Mouse (Mus musculus): ENCODE measurements around the gene Prex1.
A peak's percentile ranks its signal among the peaks of the same experiment; 100 is the strongest.

The Prex1 gene

DNA sequence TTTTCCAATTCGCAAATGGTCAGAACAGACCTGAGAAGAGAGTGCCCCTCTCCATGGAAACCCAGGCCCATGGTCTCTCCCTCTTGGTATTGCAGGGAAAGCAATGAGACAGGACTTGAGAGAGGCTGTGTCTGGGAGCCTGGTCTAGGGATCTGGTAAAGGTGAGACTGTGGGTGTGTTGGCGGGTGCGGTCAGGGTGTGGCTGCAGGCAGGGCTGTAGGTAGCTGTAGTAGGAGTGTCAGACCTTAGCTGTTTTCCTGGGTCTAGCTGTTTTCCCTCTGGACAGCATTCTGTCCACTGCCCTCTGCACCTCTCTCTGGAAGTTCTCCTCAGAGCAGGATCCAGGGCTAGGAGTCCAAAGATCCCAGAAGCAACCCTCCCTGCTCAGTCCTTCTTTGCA is 141.3 kb downstream of the Prex1 start:
- no peak for DNase-seq (ENCODE audit: extremely low read depth, insufficient read length, low spot score)

GRCm38 (mm10) chr2:166569182-166569581 is 144.4 kb downstream of the Prex1 start:
- DNase-seq (ENCODE audit: extremely low read depth, insufficient read length, low spot score) = no peak

DNA sequence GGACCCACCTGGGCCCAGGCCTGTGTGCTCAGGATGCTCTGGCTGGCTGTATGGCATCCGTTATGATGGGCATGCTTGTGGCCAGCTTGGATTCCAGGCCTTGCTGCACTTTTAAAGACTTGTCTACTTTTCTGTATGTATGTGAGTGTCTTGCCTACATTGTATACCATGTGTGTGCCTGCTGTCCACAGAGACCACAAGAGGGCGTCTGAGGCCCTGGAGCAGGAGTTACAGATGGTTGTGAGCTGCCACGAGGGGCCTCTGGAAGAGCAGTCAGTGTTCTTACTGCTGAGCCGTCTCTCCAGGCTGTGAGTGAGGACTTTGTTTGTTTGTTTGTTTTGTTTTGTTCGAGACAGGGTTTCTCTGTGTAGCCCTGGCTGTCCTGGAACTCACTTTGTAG is 148.1 kb downstream of the Prex1 start:
- no peak for DNase-seq (ENCODE audit: extremely low read depth, insufficient read length, low spot score)

DNA sequence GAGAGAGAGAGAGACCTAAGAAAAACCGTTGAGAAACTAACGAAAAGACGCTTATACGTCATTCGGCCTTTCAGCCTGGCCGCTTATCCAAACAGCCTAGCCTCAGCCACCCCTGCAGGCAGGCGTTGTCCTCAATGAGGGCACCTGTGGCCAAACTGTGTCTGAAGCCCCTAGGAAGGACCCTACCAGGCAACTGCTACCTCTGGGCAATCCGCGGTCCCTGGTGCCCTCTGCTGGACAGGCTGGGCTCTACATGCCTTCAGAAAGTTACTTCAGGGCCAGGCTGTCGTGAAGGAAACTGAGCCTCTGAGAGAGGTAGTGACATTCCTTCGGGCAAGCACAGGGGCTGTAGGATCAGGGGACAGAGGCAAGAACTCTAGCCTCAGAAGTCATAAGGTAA is 149.2 kb downstream of the Prex1 start:
- DNase-seq (ENCODE audit: extremely low read depth, insufficient read length, low spot score) = peak; percentile 53

GRCm38 (mm10) chr2:166563890-166564289 is 149.7 kb downstream of the Prex1 start:
- peak; percentile 53 for DNase-seq (ENCODE audit: extremely low read depth, insufficient read length, low spot score)

DNA sequence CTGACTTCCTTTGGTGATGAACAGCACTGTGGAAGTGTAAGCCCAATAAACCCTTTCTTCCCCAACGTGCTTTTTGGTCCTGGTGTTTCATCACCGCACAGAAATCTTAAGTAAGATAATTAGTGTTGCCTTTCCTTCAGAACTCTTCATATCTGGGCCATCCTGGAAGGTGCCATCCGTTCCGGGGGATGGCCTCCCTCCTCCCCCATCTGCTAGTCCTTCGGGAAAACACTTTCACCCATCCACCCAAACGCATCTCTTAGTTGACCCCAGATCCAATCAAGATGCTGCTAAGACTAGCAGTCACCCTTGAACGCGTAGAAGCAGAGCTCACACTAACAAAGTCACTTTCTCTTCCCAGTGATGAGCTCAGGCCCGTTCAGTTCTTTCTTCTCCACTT is 150.6 kb downstream of the Prex1 start:
- DNase-seq (ENCODE audit: extremely low read depth, insufficient read length, low spot score) = no peak

DNA sequence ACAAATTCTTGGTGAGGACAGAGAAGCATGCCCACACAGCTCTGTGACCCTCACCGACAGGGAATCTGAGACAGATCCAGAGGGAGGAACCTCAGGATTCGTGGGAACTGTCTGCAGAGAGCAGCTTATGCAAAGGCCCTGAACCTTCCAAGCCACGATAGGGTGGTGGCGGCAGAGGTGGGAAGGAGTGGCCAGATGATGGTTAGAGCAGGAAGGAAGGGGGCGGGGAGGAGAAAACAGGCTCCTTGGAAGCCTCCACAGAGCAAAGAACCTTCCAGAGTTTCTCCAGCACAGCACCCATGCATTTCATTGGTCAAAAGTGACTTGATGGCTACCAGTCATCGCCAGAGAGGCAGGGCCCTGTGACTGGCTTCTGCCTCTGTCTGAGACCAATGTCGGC is 151.9 kb downstream of the Prex1 start:
- DNase-seq (ENCODE audit: extremely low read depth, insufficient read length, low spot score) = no peak

DNA sequence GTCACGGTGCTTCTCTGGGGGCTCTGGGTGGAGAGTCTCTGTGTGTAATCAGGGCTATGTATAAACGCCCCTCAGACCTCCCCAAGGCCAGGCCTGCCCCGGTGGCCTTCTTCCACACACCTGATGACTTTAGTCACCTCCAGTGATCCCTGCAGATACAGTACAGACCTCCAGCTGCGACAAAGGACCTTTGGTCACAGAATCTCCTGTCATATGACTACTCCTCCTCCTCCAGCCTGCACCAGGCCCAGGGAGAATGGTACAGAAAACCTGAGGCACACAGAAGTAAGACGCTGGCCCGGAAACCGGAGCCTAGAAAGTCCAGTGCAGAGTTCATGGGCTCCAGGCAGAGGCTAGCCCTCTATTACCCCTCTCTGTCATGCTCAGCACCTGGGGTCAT is 152.8 kb downstream of the Prex1 start:
- no peak for DNase-seq (ENCODE audit: extremely low read depth, insufficient read length, low spot score)

- no peak for DNase-seq (ENCODE audit: extremely low read depth, insufficient read length, low spot score)
Observed at GRCm38 (mm10) chr2:166559531-166559930, 154.1 kb downstream of the Prex1 start.

DNA sequence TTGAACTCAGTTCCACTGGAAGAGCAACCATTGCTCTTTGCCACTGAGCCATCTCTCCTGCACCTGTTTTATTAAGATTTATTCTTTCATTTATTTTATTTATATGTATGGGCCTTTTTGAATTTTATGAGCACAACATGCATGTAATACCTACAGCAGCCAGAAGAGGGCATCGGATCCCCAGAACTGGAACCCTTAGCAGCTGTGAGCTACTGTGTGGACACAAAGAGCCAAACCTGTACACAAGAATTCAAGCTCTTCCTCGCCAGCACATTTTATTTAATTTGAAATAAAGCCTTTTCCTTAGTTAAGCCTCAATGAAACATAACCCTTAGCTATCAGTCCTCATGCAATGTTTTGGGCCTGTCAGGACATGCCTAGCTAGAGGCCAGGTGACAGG is 158.1 kb downstream of the Prex1 start:
- no peak for DNase-seq (ENCODE audit: extremely low read depth, insufficient read length, low spot score)

DNA sequence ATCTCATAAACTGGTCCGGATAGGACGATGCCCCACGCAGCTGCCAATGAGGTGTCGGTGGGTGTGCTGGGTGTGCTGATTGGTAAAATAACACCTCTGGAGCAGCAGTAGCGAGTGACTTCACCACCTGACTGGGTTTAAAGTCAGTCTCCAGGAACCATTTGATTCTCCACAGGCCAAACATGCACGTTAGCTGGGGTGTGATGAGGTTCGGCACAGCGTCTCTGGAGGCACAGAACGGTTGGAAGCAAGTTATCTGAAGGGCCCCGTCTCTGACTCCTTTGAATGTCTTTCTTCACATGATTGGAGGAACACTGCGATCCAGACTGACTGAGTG is 159.5 kb downstream of the Prex1 start:
- no peak for DNase-seq (ENCODE audit: extremely low read depth, insufficient read length, low spot score)

DNA sequence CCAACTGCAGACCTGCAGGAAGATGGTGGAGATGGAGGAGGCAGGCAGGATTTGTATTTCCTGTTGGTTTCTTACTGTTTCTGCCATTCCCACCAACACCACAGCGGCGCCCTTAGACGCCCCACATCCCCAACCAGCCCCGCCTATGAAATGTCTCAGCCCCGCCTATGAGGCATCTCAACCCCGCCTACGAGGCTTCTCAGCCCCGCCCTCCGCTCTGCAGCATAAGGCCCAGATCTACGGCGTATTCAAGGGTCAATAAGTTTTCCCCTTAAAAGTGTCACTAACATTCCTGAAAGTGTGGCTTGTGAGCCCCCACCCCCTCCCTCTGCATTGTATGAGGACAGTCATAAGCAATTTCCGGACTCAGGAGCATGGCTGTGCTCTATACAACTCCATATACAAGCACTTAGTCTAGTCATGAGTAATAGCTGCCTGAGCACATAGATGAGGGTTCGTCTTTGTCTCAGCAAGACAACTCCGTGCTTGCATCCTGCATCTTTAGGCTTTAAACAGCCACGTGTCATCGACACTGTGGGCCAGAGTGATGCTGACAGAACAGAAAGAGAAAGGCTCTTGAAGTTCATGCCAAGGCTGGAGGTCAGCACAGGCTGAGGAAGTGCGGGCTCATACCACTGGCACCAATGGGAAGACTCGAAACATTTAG is 160.0 kb downstream of the Prex1 start:
- no peak for DNase-seq (ENCODE audit: extremely low read depth, insufficient read length, low spot score)

DNA sequence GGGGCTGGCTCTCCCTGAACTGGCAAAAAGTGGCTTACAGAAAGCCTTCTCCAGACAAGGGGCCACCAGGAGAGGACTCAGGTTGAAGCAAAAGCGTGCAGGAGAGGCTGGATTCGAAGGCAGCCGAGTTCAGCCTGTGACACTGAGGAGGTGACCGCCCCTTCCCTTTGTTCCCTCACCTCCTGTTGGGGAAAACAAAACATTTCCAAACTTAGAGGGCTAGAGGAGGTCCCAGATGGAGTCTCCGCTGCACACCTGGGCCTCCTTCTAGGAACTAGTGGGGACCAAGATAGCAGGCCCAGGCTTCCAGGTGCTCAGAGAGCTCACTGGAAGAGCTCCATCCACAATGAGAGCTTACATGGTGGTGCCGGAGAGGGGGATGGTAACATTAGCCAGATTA is 161.0 kb downstream of the Prex1 start:
- DNase-seq (ENCODE audit: extremely low read depth, insufficient read length, low spot score) = no peak

GRCm38 (mm10) chr2:166551831-166552498 is 161.7 kb downstream of the Prex1 start:
- DNase-seq (ENCODE audit: extremely low read depth, insufficient read length, low spot score) = no peak

- DNase-seq (ENCODE audit: extremely low read depth, insufficient read length, low spot score) = no peak
Observed at GRCm38 (mm10) chr2:166549871-166550270, 163.8 kb downstream of the Prex1 start.

DNA sequence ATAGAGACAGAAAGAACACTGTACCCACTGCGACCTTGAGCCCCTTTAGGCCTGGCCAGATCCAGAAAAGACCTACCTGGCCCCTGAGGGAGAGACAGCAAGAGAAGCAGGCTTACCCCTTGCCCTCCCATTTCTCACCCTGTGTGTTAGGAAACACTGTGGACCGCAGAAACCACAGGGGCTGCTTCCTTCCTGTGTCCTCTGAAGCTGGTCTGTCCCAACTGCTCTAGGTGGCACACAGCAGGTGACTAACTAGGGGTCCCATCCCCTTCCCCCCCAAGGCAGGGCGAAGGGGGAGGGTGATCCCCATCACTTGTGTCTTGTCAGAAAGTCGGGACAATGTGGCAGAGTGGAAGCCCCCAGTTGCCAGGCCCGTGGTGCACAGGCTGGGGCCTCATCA is 164.6 kb downstream of the Prex1 start:
- no peak for DNase-seq (ENCODE audit: extremely low read depth, insufficient read length, low spot score)

DNA sequence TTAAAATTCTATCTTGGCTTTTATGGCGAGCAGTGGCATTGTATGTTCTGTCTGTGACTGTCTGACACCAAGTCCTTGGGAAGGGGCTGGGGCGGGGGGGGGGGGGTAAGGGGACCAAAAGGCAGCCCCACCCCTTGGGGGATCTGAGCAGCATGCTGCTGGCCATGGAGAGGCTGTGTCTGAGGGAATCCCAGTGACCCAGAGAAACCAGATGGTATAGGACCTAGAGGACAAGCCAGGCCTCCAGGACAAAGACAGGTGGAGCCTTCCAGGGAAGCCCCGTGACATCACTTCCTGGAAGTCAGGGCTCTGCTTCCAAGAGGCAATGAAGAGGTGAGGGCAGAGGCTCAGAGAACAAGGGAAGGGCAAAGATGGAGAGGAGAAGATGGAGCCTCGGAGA is 168.1 kb downstream of the Prex1 start:
- no peak for DNase-seq (ENCODE audit: extremely low read depth, insufficient read length, low spot score)

- no peak for DNase-seq (ENCODE audit: extremely low read depth, insufficient read length, low spot score)
Observed at GRCm38 (mm10) chr2:166544575-166545251, 168.9 kb downstream of the Prex1 start.

GRCm38 (mm10) chr2:166541112-166541928 is 172.3 kb downstream of the Prex1 start:
- no peak for DNase-seq (ENCODE audit: extremely low read depth, insufficient read length, low spot score)

DNA sequence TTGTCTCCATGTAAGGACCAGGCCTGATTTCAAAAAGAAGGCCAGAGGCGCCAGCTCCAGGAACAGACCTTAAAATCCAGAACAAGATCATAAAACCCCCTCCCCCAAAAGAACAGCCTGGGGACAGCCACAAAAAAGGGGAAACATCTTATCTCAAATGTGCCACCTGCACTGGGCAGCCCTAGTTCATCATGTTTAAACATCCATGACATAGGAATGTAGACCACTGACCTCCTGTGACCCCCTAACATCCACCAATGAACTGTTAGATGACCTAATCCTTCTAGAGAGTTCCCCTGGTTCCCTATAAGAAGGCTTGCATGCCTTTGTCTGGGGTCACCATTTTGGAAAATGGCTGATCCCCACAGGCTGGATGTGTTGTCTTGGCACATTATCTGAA is 173.4 kb downstream of the Prex1 start:
- no peak for DNase-seq (ENCODE audit: extremely low read depth, insufficient read length, low spot score)

GRCm38 (mm10) chr2:166536896-166537295 is 176.7 kb downstream of the Prex1 start:
- no peak for DNase-seq (ENCODE audit: extremely low read depth, insufficient read length, low spot score)
